Mouse (Mus musculus): ENCODE results near the gene Frmd3. TPM values are rescaled to one million over a fixed set of nuclear protein-coding genes. Genes with fewer than 3 reads are reported as not detected.
A peak's percentile ranks its signal among the peaks of the same experiment; 100 is the strongest.
"Not testable (repeated sequence)": the region's sequence is repeated elsewhere in the genome, so short reads cannot be mapped to it uniquely, and the experiment has no call there.

Gene Frmd3
- 1 to 10 TPM; 2.8 to 3.1 TPM for total RNA-seq (2021)
- long read RNA-seq, experiment 1, full-length matches to known transcripts: 9 of 9 reads
- long read RNA-seq, experiment 1, partial matches to known transcripts: 0 of 9 reads
- long read RNA-seq, experiment 1, other reads (novel, unspliced or antisense): 0 of 9 reads
- long read RNA-seq, experiment 2, full-length matches to known transcripts: 2 of 2 reads
- long read RNA-seq, experiment 2, partial matches to known transcripts: 0 of 2 reads
- long read RNA-seq, experiment 2, other reads (novel, unspliced or antisense): 0 of 2 reads

DNA sequence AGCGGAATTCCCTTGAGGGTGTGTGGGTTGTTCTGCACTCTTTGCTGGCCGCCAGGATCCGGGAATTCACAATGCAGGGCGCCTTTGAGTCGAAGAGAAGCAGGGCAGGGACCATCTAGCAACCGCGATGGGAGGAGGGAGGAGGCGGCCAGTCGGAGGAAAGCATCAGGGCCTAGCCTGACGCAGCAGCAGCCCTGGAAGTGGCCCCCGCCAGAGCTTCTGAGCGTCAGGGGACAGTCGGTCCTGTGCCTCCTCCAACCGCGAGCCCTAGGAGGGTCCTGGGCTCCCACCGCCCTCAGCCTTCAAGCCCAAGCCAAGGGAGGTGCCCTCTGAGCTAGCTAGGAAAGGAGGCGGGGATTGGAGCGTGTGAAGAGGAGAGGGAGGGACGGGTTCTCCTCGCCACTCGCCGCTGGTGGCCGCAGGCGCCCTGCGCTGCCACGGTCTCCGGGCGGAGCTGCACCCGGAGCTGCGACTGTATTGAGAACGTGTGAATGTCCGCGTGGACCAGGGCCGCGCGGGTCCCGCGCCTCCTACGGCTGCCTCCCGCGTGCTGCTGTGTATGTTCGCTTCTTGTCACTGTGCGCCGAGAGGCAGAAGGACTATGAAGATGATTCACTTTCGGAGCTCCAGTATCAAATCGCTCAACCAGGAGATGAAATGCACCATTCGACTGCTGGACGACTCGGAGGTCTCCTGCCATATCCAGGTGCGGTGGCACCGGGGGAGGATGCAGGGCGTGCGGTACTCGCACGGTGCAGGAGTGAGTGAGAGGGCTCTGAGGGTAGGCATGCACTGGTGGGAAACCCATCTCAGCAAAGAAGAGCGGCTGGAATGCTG, at the start of gene Frmd3:
TSS of gene Frmd3 (plus strand) at position 232 of the 837 bp plus-strand sequence.
- DNase-seq (ENCODE audit: low spot score in 2 of 2): peak; percentile 17 to 37

DNA sequence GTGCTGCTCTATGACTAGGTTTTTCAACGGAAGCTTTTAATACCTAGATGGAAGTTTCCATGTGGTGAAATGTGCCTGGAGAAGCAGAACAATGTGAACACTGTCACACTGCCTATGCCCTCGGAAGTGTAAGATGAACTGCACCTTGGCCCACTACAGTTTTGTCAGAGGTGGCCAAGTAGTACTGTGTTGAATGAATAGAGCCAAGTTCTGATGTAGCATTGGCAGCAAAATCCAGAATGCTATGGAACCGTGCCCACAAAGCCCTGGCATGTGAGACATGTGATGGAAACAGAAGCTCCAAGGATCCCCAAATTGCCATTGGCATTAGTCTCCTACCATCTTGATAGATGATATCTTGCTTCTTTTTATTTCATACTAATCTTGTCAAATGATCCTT, 32.8 kb upstream of the Frmd3 start:
- peak in 1 of 2 experiments; percentile 13 for DNase-seq (ENCODE audit: low spot score in 2 of 2)

DNA sequence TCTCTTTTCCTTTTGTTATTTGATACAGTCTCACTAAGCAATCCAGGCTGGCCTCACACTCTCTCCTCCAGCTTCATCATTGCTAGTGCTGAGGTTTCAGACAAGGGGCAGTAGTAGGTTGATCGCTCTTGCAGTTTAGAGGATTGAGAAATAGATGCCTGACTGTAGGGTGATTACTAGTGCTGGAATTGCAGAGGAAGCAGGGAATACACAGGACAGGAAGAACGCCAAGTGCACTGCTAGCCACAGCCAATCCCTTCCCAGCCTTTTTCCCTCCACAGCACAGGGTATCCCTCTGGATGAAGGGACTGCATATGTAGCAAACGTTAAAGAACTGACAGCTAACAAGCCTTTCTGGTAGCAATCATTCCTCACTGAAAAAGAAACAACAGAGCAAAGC, 965 bp upstream of the Frmd3 start:
- DNase-seq (ENCODE audit: low spot score in 2 of 2): no peak

DNA sequence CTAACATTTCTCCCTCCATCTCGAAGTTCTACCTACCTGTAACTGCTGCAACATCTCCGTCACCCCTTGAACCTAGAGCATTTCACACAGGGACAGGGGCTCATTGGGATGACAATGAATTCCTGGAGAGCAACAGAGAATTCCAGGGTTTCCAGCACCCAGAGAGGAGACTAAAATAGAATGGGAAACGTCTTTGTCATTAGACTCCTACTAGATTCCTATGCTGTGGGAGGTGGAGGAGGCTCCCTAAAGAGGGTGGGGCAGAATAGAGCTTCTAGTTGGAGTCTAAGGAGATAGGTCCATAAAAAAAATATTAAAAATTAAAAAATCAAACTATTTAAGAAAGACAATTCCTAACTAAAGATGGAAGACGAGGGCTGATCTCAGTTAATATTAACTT, 542 bp upstream of the Frmd3 start:
- DNase-seq (ENCODE audit: low spot score in 2 of 2): no peak

DNA sequence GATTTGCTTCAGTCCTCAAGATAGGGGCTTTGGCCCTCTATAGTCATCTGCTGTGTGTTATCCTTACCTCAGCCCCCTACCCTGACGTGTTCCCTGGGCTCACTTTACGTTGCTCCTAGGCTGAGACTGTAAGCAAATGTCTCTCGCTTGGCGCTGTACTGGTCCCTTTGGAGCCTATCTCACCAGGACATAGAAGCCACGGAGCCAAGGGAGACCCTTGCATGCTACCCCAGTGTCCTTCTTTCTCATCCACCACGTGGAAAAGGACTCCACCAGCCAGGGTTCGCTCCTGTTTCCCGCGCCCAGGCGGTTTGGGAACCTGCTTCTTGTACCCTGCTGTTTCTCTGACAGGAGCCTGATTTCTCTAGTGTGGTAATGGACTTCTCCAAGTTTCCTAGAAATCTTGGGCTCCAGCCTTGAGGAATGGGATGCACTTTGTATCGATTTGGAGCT, 832 bp downstream of the Frmd3 start:
- no peak for DNase-seq (ENCODE audit: low spot score in 2 of 2)

DNA sequence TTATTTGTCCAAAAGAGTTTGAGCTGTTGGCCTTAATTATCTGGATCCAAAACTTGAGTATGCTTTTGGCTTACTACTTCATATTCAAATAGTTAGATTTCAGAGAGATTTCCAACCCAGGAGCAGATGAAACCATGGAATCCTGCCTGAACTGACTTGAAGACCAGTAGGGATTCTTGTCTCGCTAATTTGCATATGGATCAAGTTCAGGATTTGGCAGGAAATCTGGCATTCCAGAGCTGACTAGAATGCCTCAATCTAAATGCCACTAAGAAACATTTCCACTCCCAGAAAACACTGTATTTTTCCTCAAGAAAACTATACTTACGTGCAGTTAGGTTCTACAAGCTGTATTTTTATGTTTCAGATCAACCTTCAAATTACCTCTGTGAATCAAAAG, 6.8 kb downstream of the Frmd3 start:
- no peak for DNase-seq (ENCODE audit: low spot score in 2 of 2)

DNA sequence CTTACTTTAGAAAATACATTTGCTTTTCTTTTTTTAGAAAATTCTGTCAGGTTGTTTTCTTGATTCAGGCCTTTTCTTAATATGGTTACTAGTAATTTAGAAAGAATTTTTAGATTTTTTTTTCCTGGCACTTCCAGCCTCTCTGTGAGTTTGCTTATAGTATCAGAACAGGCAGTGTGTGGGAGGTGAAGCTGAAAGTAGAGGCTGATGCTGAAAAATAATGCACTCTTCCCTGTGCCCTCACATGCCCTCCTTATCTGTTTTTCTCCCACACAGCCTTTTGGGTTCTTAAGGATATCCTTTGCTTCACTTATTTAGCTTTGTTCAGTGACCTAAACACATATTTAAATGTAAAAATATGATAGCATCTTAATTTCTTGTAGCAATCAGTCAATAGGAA, 30.0 kb downstream of the Frmd3 start:
- DNase-seq (ENCODE audit: low spot score in 2 of 2): no peak

DNA sequence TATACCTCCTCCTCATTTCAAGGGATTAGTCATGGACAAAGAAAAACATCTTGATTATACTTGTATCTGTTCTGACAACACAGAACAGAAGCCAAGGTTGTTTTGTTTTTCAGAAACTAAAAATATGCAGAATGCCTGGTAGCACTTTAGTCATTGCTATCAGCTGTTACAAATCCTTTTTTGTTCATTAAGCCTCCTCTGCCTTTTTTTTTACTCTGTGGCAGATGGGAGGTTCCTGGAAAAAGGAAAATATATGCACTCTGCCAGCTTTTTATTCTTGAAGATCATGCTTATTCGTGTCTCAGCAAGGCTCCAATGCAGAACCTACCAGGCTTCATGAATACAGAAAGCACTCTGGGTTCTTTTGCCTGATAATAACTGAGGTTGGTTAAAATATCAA, 38.5 kb downstream of the Frmd3 start:
- no peak for DNase-seq (ENCODE audit: low spot score in 2 of 2)

DNA sequence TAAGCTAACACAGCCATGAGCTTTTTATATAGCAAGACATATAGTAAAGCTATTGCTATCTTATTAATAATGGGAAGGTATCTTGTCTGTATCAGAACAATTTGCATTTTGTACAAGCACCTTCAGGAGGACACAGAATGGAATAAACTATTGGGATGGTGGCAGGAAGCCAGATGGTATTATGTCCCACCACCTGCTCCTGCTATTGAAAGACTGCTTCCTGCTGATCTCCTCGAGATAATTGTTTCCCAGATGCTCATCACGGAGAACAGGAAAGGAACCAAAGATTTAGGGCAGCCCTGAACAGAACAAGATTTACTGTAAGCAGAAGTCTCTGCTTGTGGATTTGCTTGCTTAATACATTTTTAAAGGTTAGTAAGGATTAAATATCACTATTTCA, 63.5 kb downstream of the Frmd3 start:
- no peak for DNase-seq (ENCODE audit: low spot score in 2 of 2)

DNA sequence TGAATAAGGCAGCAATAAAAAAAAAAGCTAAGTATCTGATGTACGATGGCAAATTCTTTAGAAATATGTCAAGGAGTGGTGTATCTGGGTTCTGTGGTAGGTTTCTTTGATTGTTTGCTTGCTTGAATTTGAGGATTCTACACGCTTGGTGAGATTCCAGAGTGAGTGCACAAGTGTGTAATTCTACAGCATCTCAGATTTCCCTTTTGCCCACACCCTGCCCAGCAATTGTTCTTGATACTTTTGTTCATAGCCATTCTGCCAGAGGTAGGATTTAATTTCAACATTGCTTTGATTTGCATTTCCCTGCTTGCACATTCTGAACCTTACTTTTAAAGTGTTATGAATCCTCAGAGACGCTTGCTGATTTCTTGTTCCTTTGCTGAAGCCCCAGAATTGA, 97.6 kb downstream of the Frmd3 start:
- DNase-seq (ENCODE audit: low spot score in 2 of 2): no peak

GRCm38 (mm10) chr4:74191528-74191927, 178.3 kb downstream of the Frmd3 start:
- no peak for DNase-seq (ENCODE audit: low spot score in 2 of 2)

DNA sequence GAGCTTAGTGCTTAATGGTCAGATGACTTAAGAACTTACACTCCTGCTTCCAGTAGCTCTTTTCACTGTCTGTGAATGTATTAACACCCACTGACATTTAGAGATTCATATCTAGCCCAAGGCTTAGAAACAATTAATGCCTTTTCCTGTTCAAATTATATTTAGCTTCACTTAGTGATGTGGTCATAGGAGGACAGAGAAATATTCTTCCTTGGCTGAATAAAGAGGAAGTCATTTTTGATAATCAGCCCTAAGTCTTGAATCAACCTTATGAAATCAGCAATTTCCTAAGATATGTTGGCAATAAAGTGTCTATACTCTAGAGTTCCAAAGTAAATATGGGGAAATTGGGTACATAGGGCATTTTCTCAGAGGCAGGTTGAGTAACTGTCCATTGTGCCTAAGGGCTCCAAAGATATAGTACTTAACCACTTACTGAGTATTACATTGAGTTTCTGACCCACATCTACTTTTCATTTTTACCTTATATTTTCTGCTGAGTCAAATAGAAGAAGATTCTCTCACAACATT, 188.1 kb downstream of the Frmd3 start:
- DNase-seq (ENCODE audit: low spot score in 2 of 2): no peak

DNA sequence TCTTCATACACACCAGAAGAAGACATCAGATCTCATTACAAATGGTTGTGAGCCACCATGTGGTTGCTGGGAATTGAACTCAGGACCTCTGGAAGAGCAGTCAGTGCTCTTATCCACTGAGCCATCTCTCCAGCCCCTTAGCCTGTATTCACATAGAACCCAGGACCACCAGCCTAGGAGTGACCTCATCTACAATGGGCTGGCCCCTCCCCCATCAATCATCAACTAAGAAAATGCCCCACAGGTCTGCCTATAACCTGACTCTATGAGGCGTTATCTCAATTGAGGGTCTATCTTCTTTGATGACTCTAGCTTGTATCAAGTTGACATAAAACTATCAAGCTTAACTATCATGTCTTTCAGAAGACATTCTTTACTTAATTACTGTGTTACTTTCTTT, 208.5 kb downstream of the Frmd3 start:
- DNase-seq (ENCODE audit: low spot score in 2 of 2): not testable (repeated sequence)

DNA sequence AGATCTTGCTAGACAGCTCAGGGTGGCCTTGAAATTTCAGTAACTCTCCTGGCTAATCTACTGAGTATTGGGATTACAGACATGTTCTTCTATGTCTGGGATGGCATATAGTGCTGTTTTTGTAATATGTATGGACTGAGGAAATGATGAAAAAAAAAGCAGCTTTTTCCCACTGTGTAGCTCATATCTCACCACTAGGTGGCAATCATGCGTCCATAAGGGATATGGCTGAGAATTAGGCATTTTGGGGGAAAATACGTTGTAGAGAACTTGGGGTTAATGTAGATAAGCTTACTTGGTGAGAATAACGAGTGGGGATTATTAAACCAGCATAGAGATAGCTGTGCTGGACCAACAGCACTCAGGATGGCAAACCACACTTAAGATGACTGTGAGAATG, 209.1 kb downstream of the Frmd3 start:
- DNase-seq (ENCODE audit: low spot score in 2 of 2): no peak

DNA sequence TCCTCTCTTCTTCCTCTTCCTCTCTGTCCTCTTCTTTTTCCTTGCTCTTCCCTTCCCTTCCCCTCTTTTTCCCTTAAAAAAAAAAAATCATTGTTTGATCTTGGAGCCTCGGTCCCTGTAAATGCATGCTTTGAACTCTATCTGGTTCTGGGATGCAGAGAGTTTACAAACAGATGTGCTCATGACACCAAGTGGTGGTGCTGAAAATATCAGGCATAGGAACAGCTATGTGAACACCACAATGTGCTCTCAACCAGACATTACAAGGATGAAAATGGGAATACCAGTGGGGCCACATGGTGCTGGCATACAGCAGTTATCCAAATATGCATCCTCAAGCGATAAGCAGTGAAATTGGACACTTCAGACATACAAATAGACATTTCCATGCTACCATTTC, 211.0 kb downstream of the Frmd3 start:
- no peak for DNase-seq (ENCODE audit: low spot score in 2 of 2)

DNA sequence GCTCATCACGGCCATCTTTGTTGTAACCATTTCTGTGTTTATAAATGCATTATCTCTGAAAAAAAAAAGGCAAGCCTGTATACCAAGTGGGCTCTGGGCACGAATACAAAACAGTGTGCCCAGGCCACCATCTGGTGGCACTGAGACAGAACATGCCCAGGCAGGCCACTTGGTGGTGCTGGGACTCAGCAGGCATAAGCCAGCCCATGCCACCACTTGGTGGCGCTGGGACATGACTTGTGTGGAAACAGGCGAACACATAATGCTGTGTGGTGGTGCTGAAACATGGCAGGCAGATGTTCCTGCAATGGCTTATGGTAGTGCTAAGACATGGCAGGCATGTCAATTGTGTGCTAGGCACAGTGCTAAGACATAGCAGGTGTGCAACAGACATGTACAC, 217.8 kb downstream of the Frmd3 start:
- no peak for DNase-seq (ENCODE audit: low spot score in 2 of 2)

GRCm38 (mm10) chr4:74231405-74231804, 218.2 kb downstream of the Frmd3 start:
- no peak for DNase-seq (ENCODE audit: low spot score in 2 of 2)

DNA sequence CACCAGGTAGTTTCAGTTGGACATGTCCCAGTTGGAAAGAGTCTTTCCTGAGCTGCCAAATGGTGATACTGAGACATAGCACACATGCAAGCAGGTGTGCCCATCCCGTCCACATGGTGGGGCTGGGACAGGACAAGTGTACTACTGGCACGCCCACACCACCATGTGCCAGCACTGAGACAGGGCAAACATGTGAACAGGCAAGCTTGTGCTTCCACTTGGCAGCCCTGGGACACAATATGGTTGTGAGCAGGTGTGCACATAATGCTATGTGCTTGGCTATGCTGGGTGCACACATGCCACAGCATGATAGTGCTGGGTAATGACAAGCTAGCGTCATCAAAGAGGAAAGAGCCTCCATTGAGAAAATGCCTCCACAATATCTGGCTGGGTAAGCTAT, 220.3 kb downstream of the Frmd3 start:
- DNase-seq (ENCODE audit: low spot score in 2 of 2): no peak

DNA sequence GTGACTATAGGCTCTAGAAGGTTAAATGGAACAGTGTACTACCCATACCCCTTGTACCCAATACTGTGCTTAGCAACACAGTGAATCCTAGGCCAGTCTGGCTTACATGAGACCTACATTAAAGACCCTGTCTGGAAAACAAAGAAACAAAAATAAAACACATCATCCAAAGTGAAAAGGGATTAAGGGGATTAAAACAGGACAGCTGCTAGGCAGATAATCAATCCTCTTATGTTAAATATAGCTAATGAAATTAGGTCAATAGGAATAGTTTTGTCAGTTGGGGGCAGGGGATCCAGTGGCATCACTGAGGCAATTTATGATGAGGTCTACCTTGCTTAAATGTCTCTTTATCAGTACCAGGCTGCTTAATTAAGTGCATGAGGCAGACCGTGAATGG, 228.9 kb downstream of the Frmd3 start, which contains the start of gene Kdm4c:
TSS of gene Kdm4c (plus strand) at position 322 of the 400 bp plus-strand sequence.
- no peak for DNase-seq (ENCODE audit: low spot score in 2 of 2)

All from gastrocnemius, postnatal 4 days (tissue).